Mouse (Mus musculus): Measurements from ENCODE around the gene Tspyl3. TPM values are rescaled to one million over a fixed set of nuclear protein-coding genes. Genes with fewer than 3 reads are reported as not detected.

Tspyl3 gene
- polyA plus RNA-seq, 1 experiment from 2014 or later, result 3.5 TPM

DNA sequence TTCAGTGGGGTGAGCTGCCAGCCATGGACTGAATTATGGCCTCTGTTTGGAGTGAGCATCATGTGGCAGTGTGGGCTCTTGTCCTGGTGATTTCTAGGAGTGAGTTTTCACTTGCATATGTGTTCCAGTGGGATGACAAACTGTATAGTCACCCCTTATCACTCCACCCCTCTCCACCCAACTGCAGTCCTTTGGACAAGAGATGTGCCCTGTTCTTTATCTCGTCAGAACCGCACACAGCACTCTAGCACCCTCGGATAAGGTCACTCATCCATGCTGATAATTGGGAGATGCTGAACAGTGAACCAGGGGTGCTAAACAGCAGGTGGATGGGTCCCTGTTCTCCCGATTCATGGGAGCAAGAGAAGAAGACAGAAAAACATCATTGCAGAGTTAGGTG lies 3.6 kb downstream of the Tspyl3 start:
- H3K9ac ChIP-seq (ENCODE audit: low read depth, low read length), result no peak overlapping the region
- no peak overlapping the region for H3K4me3 ChIP-seq (ENCODE audit: low read depth, low read length)
- no peak overlapping the region for H3K4me2 ChIP-seq (replicated peaks; ENCODE audit: low read depth)
- 0 out of 2 replicates have a peak, but pooled peaks cover 5% of the 10 kb centered on the region for H3K4me1 ChIP-seq (replicated peaks; ENCODE audit: control insufficient read depth, insufficient read depth, low read length)
- no peaks in the 10 kb centered on the region for H3K36me3 ChIP-seq (ENCODE audit: control insufficient read depth, insufficient read depth)
- H3K27ac ChIP-seq (ENCODE audit: low read depth, low read length), result no peak overlapping the region
- TF ChIP-seq CTCF (IDR thresholded peaks at IDR 0.05; ENCODE audit: low read depth), result no peak
- H3K9me3 ChIP-seq (ENCODE audit: control insufficient read depth), result no peaks in the 10 kb centered on the region
- 63% methylated on average over 4 of the region's 4 CpGs for WGBS
- no peak for ATAC-seq
- H3K27me3 ChIP-seq (replicated peaks; ENCODE audit: control insufficient read depth, insufficient read depth, low read length), result no peaks in the 10 kb centered on the region

DNA sequence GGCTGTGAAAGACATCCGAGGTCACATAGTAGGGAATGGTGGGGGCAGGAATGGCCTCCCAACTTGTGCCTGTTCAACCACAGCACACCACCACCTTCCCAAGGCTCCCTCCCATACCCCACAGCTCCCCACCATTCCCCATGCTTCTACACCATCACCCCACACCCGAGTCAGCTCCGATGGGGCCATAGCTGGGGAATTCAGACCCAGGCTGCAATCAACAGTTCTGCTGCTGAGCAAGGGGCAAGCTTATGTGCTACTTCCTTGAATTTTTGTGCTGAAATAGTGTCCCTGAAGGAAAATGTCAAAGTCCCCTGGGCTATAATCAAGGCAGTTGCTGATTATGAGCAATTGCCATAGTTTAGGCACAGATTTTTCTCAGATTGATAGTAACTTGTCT lies 6.7 kb downstream of the Tspyl3 start:
- no peak overlapping the region for H3K4me3 ChIP-seq (ENCODE audit: low read depth, low read length)
- no peak overlapping the region for H3K9ac ChIP-seq (ENCODE audit: low read depth, low read length)
- no peaks in the 10 kb centered on the region for H3K36me3 ChIP-seq (ENCODE audit: control insufficient read depth, insufficient read depth)
- H3K4me2 ChIP-seq (replicated peaks; ENCODE audit: low read depth), result no peak overlapping the region
- no peak for TF ChIP-seq CTCF (IDR thresholded peaks at IDR 0.05; ENCODE audit: low read depth)
- no peaks in the 10 kb centered on the region for H3K27me3 ChIP-seq (replicated peaks; ENCODE audit: control insufficient read depth, insufficient read depth, low read length)
- H3K27ac ChIP-seq (ENCODE audit: low read depth, low read length), result peak overlapping the region; percentile 91
- H3K4me1 ChIP-seq (replicated peaks; ENCODE audit: control insufficient read depth, insufficient read depth, low read length), result 0 out of 2 replicates have a peak, but pooled peaks cover 5% of the 10 kb centered on the region
- no peaks in the 10 kb centered on the region for H3K9me3 ChIP-seq (ENCODE audit: control insufficient read depth)
- 26% methylated on average over 3 of the region's 3 CpGs for WGBS
- peak; percentile 81 for ATAC-seq

DNA sequence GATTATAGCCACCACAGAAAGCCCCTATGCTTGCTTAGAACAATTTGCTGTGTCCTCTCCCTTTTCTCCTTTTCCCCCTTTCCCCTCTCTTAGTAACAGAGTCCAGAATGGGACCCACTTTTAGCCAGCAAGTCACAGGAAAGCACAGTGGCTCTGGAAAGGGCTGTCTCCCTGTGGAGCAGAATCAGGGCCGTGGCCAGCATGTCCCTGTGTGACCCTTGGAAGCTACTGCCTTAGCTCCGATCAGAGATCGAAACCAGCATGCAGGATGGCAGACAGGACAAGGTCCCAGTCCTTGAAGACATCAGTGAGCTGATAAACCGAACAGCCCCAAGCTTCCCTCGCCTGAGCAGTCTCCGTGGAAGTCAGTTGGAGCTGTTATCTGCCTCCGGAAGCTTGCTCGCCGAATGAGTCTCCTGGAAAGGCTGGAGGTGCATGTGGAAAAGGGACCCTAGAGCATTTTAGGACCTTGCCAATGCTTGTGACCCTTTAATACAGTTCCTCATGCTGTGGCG lies 7.4 kb downstream of the Tspyl3 start:
- H3K4me2 ChIP-seq (replicated peaks; ENCODE audit: low read depth), result no peak overlapping the region
- H3K9ac ChIP-seq (ENCODE audit: low read depth, low read length), result no peak overlapping the region

DNA sequence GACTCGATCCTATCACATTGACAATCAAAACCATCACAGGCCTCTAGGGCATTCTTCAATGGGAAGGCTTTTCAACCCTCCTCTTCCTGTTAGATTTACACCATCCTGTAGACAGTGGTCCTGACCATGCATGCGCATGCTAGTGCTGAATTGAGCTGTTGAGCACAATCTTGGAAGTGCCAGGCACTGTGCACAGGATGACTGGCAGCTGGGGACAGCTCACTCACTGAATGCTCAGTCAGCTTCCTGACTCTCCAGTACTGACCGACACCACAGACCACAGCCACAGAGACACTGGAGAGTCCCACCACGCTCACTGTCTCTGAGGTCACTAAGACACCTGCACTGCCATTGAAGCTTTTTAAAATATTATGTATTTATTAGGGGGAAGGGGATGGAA lies 9.8 kb downstream of the Tspyl3 start:
- Histone ChIP-seq H3K27ac (ENCODE audit: low read depth, low read length) (no peak overlapping the region), H3K9ac (ENCODE audit: low read depth, low read length) (no peak overlapping the region), H3K27me3 (replicated peaks; ENCODE audit: control insufficient read depth, insufficient read depth, low read length) (no peaks in the 10 kb centered on the region), H3K4me2 (replicated peaks; ENCODE audit: low read depth) (no peak overlapping the region), H3K4me3 (ENCODE audit: low read depth, low read length) (no peak overlapping the region), H3K36me3 (ENCODE audit: control insufficient read depth, insufficient read depth) (no peaks in the 10 kb centered on the region), H3K9me3 (ENCODE audit: control insufficient read depth) (no peaks in the 10 kb centered on the region), H3K4me1 (replicated peaks; ENCODE audit: control insufficient read depth, insufficient read depth, low read length) (0 out of 2 replicates have a peak, but pooled peaks cover 5% of the 10 kb centered on the region)
- WGBS, result 81% methylated on average over 4 of the region's 4 CpGs
- no peak for TF ChIP-seq CTCF (IDR thresholded peaks at IDR 0.05; ENCODE audit: low read depth)
- ATAC-seq, result no peak

More for the DNA sequence above, 7.4 kb downstream of the Tspyl3 start:
- ATAC-seq, result peak; percentile 47
- WGBS, result 41% methylated on average over 10 of the region's 10 CpGs
- no peak for TF ChIP-seq CTCF (IDR thresholded peaks at IDR 0.05; ENCODE audit: low read depth)
- no peak overlapping the region for H3K4me3 ChIP-seq (ENCODE audit: low read depth, low read length)
- no peaks in the 10 kb centered on the region for H3K27me3 ChIP-seq (replicated peaks; ENCODE audit: control insufficient read depth, insufficient read depth, low read length)
- H3K4me1 ChIP-seq (replicated peaks; ENCODE audit: control insufficient read depth, insufficient read depth, low read length), result 0 out of 2 replicates have a peak, but pooled peaks cover 5% of the 10 kb centered on the region
- no peaks in the 10 kb centered on the region for H3K9me3 ChIP-seq (ENCODE audit: control insufficient read depth)
- H3K36me3 ChIP-seq (ENCODE audit: control insufficient read depth, insufficient read depth), result no peaks in the 10 kb centered on the region
- H3K27ac ChIP-seq (ENCODE audit: low read depth, low read length), result peak overlapping the region; percentile 91

DNA sequence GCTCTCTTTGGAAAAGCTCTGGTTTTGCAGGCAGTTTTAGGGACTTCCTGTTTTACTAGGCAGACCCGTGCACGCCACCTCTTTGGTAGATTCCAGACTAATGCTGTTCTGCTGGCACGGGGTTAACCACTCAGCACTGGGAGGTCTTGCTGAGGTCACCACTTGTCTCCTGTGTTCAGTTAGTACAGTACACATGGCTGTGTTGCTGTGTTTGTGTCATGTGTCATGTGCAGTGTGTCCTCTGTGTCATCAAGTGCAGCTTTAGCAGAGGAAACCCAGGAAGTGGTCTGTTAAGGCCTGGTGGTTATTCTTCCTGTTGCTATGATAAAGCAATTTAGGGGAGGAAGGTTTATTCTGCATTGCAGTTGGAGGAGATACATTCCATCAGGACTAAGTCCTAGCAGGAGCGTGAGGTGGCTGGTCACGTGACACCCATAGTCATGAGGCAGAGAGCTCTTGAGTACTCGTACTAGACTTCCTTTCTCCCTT lies 10.4 kb downstream of the Tspyl3 start:
- Histone ChIP-seq H3K4me3 (ENCODE audit: low read depth, low read length) (no peak overlapping the region), H3K36me3 (ENCODE audit: control insufficient read depth, insufficient read depth) (peaks cover 2% of the 10 kb centered on the region; the same call in 1 of the 2 replicates), H3K4me1 (replicated peaks; ENCODE audit: control insufficient read depth, insufficient read depth, low read length) (0 out of 2 replicates have a peak, but pooled peaks cover 5% of the 10 kb centered on the region), H3K27ac (ENCODE audit: low read depth, low read length) (peak overlapping the region; percentile 9; the same call in 1 of the 2 replicates), H3K9me3 (ENCODE audit: control insufficient read depth) (no peaks in the 10 kb centered on the region), H3K27me3 (replicated peaks; ENCODE audit: control insufficient read depth, insufficient read depth, low read length) (no peaks in the 10 kb centered on the region), H3K4me2 (replicated peaks; ENCODE audit: low read depth) (no peak overlapping the region), H3K9ac (ENCODE audit: low read depth, low read length) (no peak overlapping the region)
- no peak for TF ChIP-seq CTCF (IDR thresholded peaks at IDR 0.05; ENCODE audit: low read depth)
- ATAC-seq, result peak; percentile 20; the same call in 1 of the 2 replicates
- WGBS, result 51% methylated on average over 6 of the region's 6 CpGs

DNA sequence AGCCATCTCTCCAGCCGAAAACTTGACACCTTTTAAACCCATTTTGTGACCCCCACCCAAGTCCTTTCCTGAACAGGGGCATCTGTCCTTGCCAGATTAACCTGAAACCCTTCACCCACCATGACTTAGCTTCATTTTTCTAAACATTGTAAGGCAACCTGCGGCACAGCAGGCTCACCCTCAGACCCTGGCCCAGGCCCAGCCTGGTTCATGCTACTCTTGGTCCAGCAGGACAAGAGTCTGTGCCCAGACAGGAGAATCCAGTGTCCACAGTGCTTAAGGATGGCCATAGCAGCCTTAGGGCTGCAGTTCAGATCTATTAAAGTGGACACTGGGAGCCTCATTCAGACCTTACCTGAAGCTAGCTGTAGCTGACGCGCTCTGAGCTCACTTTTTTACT lies 11.9 kb downstream of the Tspyl3 start:
- WGBS, result 84% methylated on average over 4 of the region's 4 CpGs
- H3K27ac ChIP-seq (ENCODE audit: low read depth, low read length), result no peak overlapping the region
- H3K4me1 ChIP-seq (replicated peaks; ENCODE audit: control insufficient read depth, insufficient read depth, low read length), result 0 out of 2 replicates have a peak, but pooled peaks cover 1% of the 10 kb centered on the region
- no peak overlapping the region for H3K4me2 ChIP-seq (replicated peaks; ENCODE audit: low read depth)
- H3K9ac ChIP-seq (ENCODE audit: low read depth, low read length), result no peak overlapping the region
- H3K27me3 ChIP-seq (replicated peaks; ENCODE audit: control insufficient read depth, insufficient read depth, low read length), result no peaks in the 10 kb centered on the region
- ATAC-seq, result no peak
- H3K4me3 ChIP-seq (ENCODE audit: low read depth, low read length), result no peak overlapping the region
- peaks cover 17% of the 10 kb centered on the region for H3K36me3 ChIP-seq (ENCODE audit: control insufficient read depth, insufficient read depth)
- no peak for TF ChIP-seq CTCF (IDR thresholded peaks at IDR 0.05; ENCODE audit: low read depth)
- no peaks in the 10 kb centered on the region for H3K9me3 ChIP-seq (ENCODE audit: control insufficient read depth)
